Mouse (Mus musculus) CH12.LX (cell line): ENCODE results near the gene Fos. TPM values are rescaled to one million over a fixed set of nuclear protein-coding genes. Genes with fewer than 3 reads are reported as not detected.

Experiments
- DNase-seq: peaks from one replicate; pipeline ENCODE4 v3.0.0-alpha.2; 2013; ENCODE audit errors: extremely low read depth
- H3K27ac ChIP-seq: 2 replicates; pipeline ENCODE4 v1.5.1; 2012; ENCODE audit warnings: low read depth, mild to moderate bottlenecking, control low read depth, moderate library complexity; ENCODE audit not compliant: insufficient read depth
- H3K27me3 ChIP-seq: replicated peaks from 2 replicates; pipeline ENCODE3; 2012; ENCODE audit warnings: inconsistent platforms
- H3K36me3 ChIP-seq, 2 experiments: replicated peaks in 1 of 2; 2 replicates each; pipeline versions ENCODE3 to v1.6.1; 2012; ENCODE audit warnings: inconsistent platforms in 1 of 2, low read length in 1 of 2, mild to moderate bottlenecking in 1 of 2, mixed read lengths in 1 of 2, moderate library complexity in 1 of 2; ENCODE audit not compliant: control insufficient read depth in 1 of 2, insufficient read depth in 1 of 2
- H3K4me1 ChIP-seq, 2 experiments: 2 replicates each; pipeline ENCODE4 v1.6.1; 2012; ENCODE audit warnings: inconsistent platforms in 1 of 2, moderate library complexity in 1 of 2; ENCODE audit not compliant: insufficient read depth in 2 of 2, control insufficient read depth in 1 of 2
- H3K4me2 ChIP-seq: 2 replicates; pipeline ENCODE4 v1.6.1; 2012; ENCODE audit warnings: low read depth, mild to moderate bottlenecking, control low read depth; ENCODE audit not compliant: poor library complexity, insufficient read depth, severe bottlenecking
- H3K4me3 ChIP-seq, 3 experiments: fragments of 150-350 bp in 1 of 3; sonication (generic) in 1 of 3; replicated peaks in 1 of 3; 2 replicates each; pipeline versions ENCODE3 to v1.5.1; 2011 to 2012; ENCODE audit warnings: low read depth in 2 of 3, low read length in 2 of 3, mild to moderate bottlenecking in 2 of 3, moderate library complexity in 2 of 3, control low read depth in 1 of 3, improper control_type of control experiment in 1 of 3, inconsistent platforms in 1 of 3, mixed read lengths in 1 of 3; ENCODE audit not compliant: poor library complexity in 1 of 3
- H3K79me2 ChIP-seq: replicated peaks from 2 replicates; pipeline ENCODE4 v1.6.1; 2012; ENCODE audit warnings: mild to moderate bottlenecking, moderate library complexity; ENCODE audit not compliant: control insufficient read depth, poor library complexity, insufficient read depth, severe bottlenecking; ENCODE audit errors: extremely low read depth
- H3K9ac ChIP-seq: 2 replicates; pipeline ENCODE4 v1.6.1; 2012; ENCODE audit warnings: low read depth, mild to moderate bottlenecking, control low read depth, moderate library complexity; ENCODE audit not compliant: insufficient read depth
- H3K9me3 ChIP-seq: replicated peaks from 2 replicates; pipeline ENCODE3; 2012; ENCODE audit warnings: low read length, inconsistent platforms, mixed read lengths
- BHLHE40 ChIP-seq: IDR thresholded peaks from 2 replicates; pipeline ENCODE4 v1.6.1; 2011; ENCODE audit warnings: mild to moderate bottlenecking, low read depth, low read length, improper control_type of control experiment
- CHD1 ChIP-seq: IDR thresholded peaks from 2 replicates; pipeline ENCODE4 v1.6.1; 2012; ENCODE audit warnings: low read depth, low read length, improper control_type of control experiment, inconsistent platforms
- CHD2 ChIP-seq: IDR thresholded peaks from 2 replicates; pipeline ENCODE4 v1.6.1; 2011; ENCODE audit warnings: low read length, improper control_type of control experiment
- CTCF ChIP-seq, 2 experiments: IDR thresholded peaks in 1 of 2; conservative IDR thresholded peaks in 1 of 2; 2 replicates each; pipeline ENCODE4 v1.5.1; 2011 to 2012; ENCODE audit warnings: low read depth in 2 of 2, low read length in 2 of 2, improper control_type of control experiment in 1 of 2, inconsistent platforms in 1 of 2, mild to moderate bottlenecking in 1 of 2, moderate library complexity in 1 of 2
- E2F4 ChIP-seq: IDR thresholded peaks from 2 replicates; pipeline ENCODE4 v1.6.1; 2011; ENCODE audit warnings: low read depth, low read length, improper control_type of control experiment; ENCODE audit not compliant: insufficient replicate concordance
- ELF1 ChIP-seq: IDR thresholded peaks from 2 replicates; pipeline ENCODE4 v1.6.1; 2014; ENCODE audit warnings: low read depth, mild to moderate bottlenecking, inconsistent platforms, low read length, improper control_type of control experiment
- ETS1 ChIP-seq: conservative IDR thresholded peaks from 2 replicates; pipeline ENCODE4 v1.6.1; 2012; ENCODE audit warnings: low read depth, mild to moderate bottlenecking, inconsistent platforms, low read length, improper control_type of control experiment, moderate library complexity
- IRF4 ChIP-seq: IDR thresholded peaks from 2 replicates; pipeline ENCODE4 v1.6.1; 2014; ENCODE audit warnings: low read depth, mild to moderate bottlenecking, inconsistent platforms, low read length, improper control_type of control experiment
- JUND ChIP-seq: conservative IDR thresholded peaks from 2 replicates; pipeline ENCODE4 v1.6.1; 2011; ENCODE audit warnings: low read depth, low read length, improper control_type of control experiment
- KAT2A ChIP-seq: IDR thresholded peaks from 2 replicates; pipeline ENCODE4 v1.6.1; 2012; ENCODE audit warnings: low read length, improper control_type of control experiment, inconsistent platforms; ENCODE audit not compliant: insufficient replicate concordance
- MAFK ChIP-seq: IDR thresholded peaks from 2 replicates; pipeline ENCODE4 v1.6.1; 2011; ENCODE audit warnings: low read length, improper control_type of control experiment; ENCODE audit not compliant: insufficient replicate concordance
- MAX ChIP-seq: IDR thresholded peaks from 2 replicates; pipeline ENCODE4 v1.6.1; 2011; ENCODE audit warnings: low read length, improper control_type of control experiment
- MEF2A ChIP-seq: IDR thresholded peaks from 2 replicates; pipeline ENCODE4 v1.6.1; 2014; ENCODE audit warnings: low read depth, mild to moderate bottlenecking, inconsistent platforms, low read length, improper control_type of control experiment, borderline replicate concordance
- MXI1 ChIP-seq: IDR thresholded peaks from 2 replicates; pipeline ENCODE4 v1.6.1; 2011; ENCODE audit warnings: mild to moderate bottlenecking, low read depth, low read length, improper control_type of control experiment
- PAX5 ChIP-seq: IDR thresholded peaks from 2 replicates; pipeline ENCODE4 v1.6.1; 2012; ENCODE audit warnings: low read length, inconsistent platforms, mixed read lengths
- POLR2A ChIP-seq: IDR thresholded peaks from 2 replicates; pipeline ENCODE4 v1.6.1; 2011; ENCODE audit warnings: low read depth, mild to moderate bottlenecking, improper control_type of control experiment, low read length
- POLR2AphosphoS2 ChIP-seq: IDR thresholded peaks from 2 replicates; pipeline ENCODE4 v1.6.1; 2011; ENCODE audit warnings: low read depth, low read length, improper control_type of control experiment
- RAD21 ChIP-seq: IDR thresholded peaks from 2 replicates; pipeline ENCODE4 v1.6.1; 2011; ENCODE audit warnings: low read depth, mild to moderate bottlenecking, low read length, improper control_type of control experiment, moderate library complexity
- SIN3A ChIP-seq: IDR thresholded peaks from 2 replicates; pipeline ENCODE4 v1.6.1; 2012; ENCODE audit warnings: low read length, improper control_type of control experiment, inconsistent platforms
- SMC3 ChIP-seq: IDR thresholded peaks from 2 replicates; pipeline ENCODE4 v1.6.1; 2011; ENCODE audit warnings: low read depth, low read length, improper control_type of control experiment
- TCF12 ChIP-seq: IDR thresholded peaks from 2 replicates; pipeline ENCODE4 v1.6.1; 2014; ENCODE audit warnings: low read depth, mild to moderate bottlenecking, inconsistent platforms, low read length, improper control_type of control experiment
- UBTF ChIP-seq: IDR thresholded peaks from 2 replicates; pipeline ENCODE4 v1.6.1; 2012; ENCODE audit warnings: low read depth, mild to moderate bottlenecking, inconsistent platforms, low read length, improper control_type of control experiment, moderate library complexity
- USF1 ChIP-seq: IDR thresholded peaks from 2 replicates; pipeline ENCODE4 v1.6.1; 2014; ENCODE audit warnings: low read depth, mild to moderate bottlenecking, inconsistent platforms, low read length, improper control_type of control experiment
- USF2 ChIP-seq: conservative IDR thresholded peaks from 2 replicates; pipeline ENCODE4 v1.6.1; 2011; ENCODE audit warnings: low read depth, low read length, improper control_type of control experiment
- ZC3H11A ChIP-seq: IDR thresholded peaks from 2 replicates; pipeline ENCODE4 v1.6.1; 2012; ENCODE audit warnings: low read depth, mild to moderate bottlenecking, inconsistent platforms, low read length, improper control_type of control experiment
- ZMIZ1 ChIP-seq: IDR thresholded peaks from 2 replicates; pipeline ENCODE4 v1.6.1; 2012; ENCODE audit warnings: low read depth, mild to moderate bottlenecking, inconsistent platforms, low read length, improper control_type of control experiment
- ZNF384 ChIP-seq: IDR thresholded peaks from 2 replicates; pipeline ENCODE4 v1.6.1; 2012; ENCODE audit warnings: low read depth, low read length, improper control_type of control experiment, inconsistent platforms
- dilution Hi-C: fragments of 300-500 bp; cut with MboI; formaldehyde crosslinking; loops from 2 replicates; pipeline ENCODE4 v1.14.3; 2020; ENCODE audit warnings: low sequenced_read_pairs; ENCODE audit not compliant: extremely low pct_unique_long_range_greater_than_20kb, extremely low pct_ligation_motif_present
- in situ Hi-C: fragments of 300-500 bp; cut with MboI; formaldehyde crosslinking; loops from 3 replicates; pipeline ENCODE4 v1.14.3; 2019; ENCODE audit warnings: low sequenced_read_pairs, low pct_ligation_motif_present, low pct_unique_long_range_greater_than_20kb, mixed read lengths
- polyA plus RNA-seq: library from polyadenylated mRNA; unstranded; fragments of >175 nt; gene quantifications from 2 replicates; pipeline ENCODE4 v1.2.1, GENCODE M21; 2012; ENCODE audit warnings: low read depth; ENCODE audit not compliant: insufficient read length
- total RNA-seq, 2 experiments: library from RNA; depleted of rRNA; stranded (reverse); fragments of 300-350 nt in 1 of 2; fragments of >200 nt in 1 of 2; gene quantifications; 2 replicates each; pipeline ENCODE4 v1.2.3; 2012 to 2014

Gene Fos
- total and polyA plus RNA-seq, 3 experiments, result 0.11 to 0.20 (median 0.17) TPM

DNA sequence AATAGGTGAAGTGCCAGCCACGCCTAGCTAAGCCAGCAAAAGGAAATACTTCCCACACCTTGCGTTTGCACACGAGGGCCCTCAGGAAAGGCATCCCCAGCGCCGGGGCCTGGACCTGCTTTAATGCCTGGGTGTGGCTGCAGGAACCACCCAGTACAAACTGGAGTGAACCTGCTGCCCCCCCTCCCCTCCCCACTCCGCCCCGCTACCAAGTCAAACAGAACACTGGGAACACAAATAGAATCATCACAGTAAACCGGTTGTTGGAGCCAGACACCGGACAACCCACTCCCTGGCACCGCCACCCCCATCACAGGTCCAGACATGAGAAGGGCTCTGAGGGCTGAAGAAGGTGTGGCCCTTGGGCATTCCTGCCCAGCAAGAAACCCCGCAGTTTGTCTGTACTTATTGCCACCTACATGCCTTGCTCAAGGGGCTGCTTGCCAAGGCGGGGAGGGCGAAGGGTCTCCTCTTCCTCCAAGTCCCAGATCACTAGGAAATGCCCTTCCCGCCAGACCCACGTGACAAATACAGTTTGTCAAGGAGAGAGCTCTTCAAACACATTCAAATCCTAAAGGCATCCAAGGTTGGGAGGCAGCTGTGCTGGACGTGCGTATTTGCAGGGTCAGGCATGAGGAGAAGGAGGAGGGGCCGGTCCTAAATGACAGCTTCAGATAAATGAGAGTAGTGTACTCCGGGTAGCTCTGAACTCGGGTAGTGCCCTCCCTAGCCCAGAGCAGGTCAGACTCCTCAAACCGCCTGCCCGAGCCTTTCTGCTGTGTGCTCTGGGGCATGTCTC lies 21.8 kb upstream of the Fos start:
- no peaks in the 10 kb centered on the region for H3K9me3 ChIP-seq
- peaks cover under 1 to 27% of the 10 kb centered on the region in 2 experiments; a peak in 3 of 4 replicates for H3K4me1 ChIP-seq
- H3K4me2 ChIP-seq, result no peak overlapping the region
- in situ Hi-C loops (no loop called here), dilution Hi-C loops (no loop called here)
- no peak for TF ChIP-seq SMC3
- TF ChIP-seq POLR2AphosphoS2, result no peak
- TF ChIP-seq ELF1, result no peak
- TF ChIP-seq SIN3A, result no peak
- no peak for TF ChIP-seq CHD2
- TF ChIP-seq PAX5, result no peak
- TF ChIP-seq CHD1, result no peak
- no peak for TF ChIP-seq BHLHE40
- no peaks in the 10 kb centered on the region for H3K79me2 ChIP-seq
- no peak overlapping the region for H3K27ac ChIP-seq
- no peak overlapping the region for H3K9ac ChIP-seq
- peaks cover 31% of the 10 kb centered on the region for H3K27me3 ChIP-seq
- no peak overlapping the region for H3K4me3 ChIP-seq
- no peaks in the 10 kb centered on the region for H3K36me3 ChIP-seq
- DNase-seq, result no peak

DNA sequence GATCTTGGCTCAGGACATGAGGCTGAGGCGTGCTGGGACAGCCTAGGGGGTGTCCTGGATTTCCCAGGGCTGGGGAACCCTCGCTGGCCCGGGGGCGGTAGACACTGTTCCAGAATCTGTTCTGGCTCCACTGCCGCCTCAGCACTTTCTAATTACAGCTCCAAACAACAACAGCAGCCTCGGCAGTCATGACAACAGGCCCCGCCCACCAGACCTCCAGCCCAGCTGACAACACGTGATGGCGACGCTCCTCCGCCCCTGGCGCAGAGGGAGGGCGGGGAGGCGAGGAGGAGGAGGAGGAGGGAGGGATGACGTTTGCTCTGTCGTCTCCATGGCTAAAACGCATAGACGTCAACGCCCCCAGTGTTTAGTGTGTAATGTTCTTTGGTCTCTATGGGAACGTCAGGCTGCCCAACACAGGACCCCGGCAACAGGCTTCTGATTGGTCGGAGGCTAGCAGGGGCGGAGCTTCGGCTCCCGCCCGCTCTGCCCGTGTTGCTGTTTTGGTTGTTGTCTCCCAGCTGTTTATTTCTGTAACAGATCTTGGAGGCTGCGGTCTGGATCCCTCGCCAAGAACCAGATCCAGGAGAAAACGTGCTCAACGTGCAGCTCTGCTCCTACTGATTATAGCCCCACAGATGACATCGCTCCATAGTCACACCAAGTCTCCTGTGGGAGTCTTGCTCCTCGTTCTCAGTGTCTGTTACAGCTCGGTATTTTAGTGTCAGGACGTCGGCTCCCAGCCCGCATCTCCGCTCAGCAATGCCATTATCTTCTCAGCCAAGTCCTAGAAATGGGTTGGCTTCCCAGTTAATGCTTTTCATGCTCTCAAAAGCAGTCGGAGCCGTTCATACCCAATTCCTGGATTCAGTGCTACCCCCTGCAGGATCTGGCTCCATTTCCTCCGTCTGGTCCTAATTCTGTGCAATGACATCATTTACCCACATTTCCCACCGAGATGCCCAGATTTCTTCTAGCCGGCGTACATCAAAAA lies 18.3 kb upstream of the Fos start:
- in situ Hi-C loops, result no loop called here
- Histone ChIP-seq H3K9me3 (peaks cover 5% of the 10 kb centered on the region), H3K4me3 (peak overlapping the region; percentile 43 to 57 (median 52)), H3K27ac (no peak overlapping the region), H3K27me3 (peaks cover 27% of the 10 kb centered on the region), H3K79me2 (no peaks in the 10 kb centered on the region), H3K4me1 (peaks cover 0 to 21% of the 10 kb centered on the region in 2 experiments; a peak in 2 of 4 replicates), H3K4me2 (peak overlapping the region; percentile 93), H3K9ac (peak overlapping the region; percentile 20; the same call in 1 of the 2 replicates), H3K36me3 (no peaks in the 10 kb centered on the region)
- DNase-seq, result peak; percentile 97
- no peak for TF ChIP-seq ZC3H11A
- peak; percentile 82 for TF ChIP-seq BHLHE40
- peak; percentile 74 for TF ChIP-seq USF2
- peak; percentile 51; the same call in 1 of the 2 replicates for TF ChIP-seq MEF2A
- TF ChIP-seq CHD2, result no peak
- TF ChIP-seq SIN3A, result no peak; the same call in 1 of the 2 replicates
- TF ChIP-seq RAD21, result no peak
- TF ChIP-seq USF1, result peak; percentile 86
- TF ChIP-seq POLR2A, result no peak
- no peak for TF ChIP-seq TCF12
- TF ChIP-seq SMC3, result no peak
- peak; percentile 72; the same call in 1 of the 2 replicates for TF ChIP-seq MAX
- TF ChIP-seq MAFK, result peak; percentile 84; the same call in 1 of the 2 replicates
- no peak for TF ChIP-seq ZNF384
- no peak for TF ChIP-seq E2F4
- no peak for TF ChIP-seq ZMIZ1
- peak; percentile 81 for TF ChIP-seq MXI1
- no peak for TF ChIP-seq CHD1
- no peak for TF ChIP-seq CTCF (conservative IDR thresholded peaks at IDR 0.05 in 1 of 2, IDR thresholded peaks at IDR 0.05 in 1 of 2; ENCODE audit: low read depth in 2 of 2, low read length in 2 of 2)
- peak; percentile 50; the same call in 1 of the 2 replicates for TF ChIP-seq ETS1
- TF ChIP-seq POLR2AphosphoS2, result no peak
- TF ChIP-seq UBTF, result no peak
- TF ChIP-seq JUND, result no peak
- no peak for TF ChIP-seq KAT2A
- peak; percentile 11; the same call in 1 of the 2 replicates for TF ChIP-seq IRF4
- dilution Hi-C loops, result no loop called here
